Mouse (Mus musculus) heart, postnatal 36 days (tissue): ENCODE results near the gene Cacng2. TPM values are rescaled to one million over a fixed set of nuclear protein-coding genes. Genes with fewer than 3 reads are reported as not detected.

Source experiments
- DNase-seq, 2 experiments: peaks; one replicate each; pipeline ENCODE4 v3.0.0; 2021 to 2022
- intact Hi-C: fragments of 180-260 bp; cut with DNase I; formaldehyde crosslinking; loops from one replicate; pipeline ENCODE4 v1.15.1; 2025
- total RNA-seq, 2 experiments: library from RNA; stranded (reverse); gene quantifications; 2 replicates each; pipeline ENCODE4 v1.2.3; 2021

The Cacng2 gene
- total RNA-seq, 2 experiments from 2014 or later, result not detected

- DNase-seq, result no peak
- intact Hi-C loops, result no loop called here
These were observed 36.8 kb downstream of the Cacng2 start for GRCm38 (mm10) chr15:78082841-78083572.

GRCm38 (mm10) chr15:78082149-78082548, 37.7 kb downstream of the Cacng2 start:
- intact Hi-C loops, result no loop called here
- DNase-seq, result no peak

GRCm38 (mm10) chr15:78081384-78081783, 38.4 kb downstream of the Cacng2 start:
- no peak for DNase-seq
- intact Hi-C loops, result no loop called here

- intact Hi-C loops, result no loop called here
- no peak for DNase-seq
These were observed 39.5 kb downstream of the Cacng2 start for GRCm38 (mm10) chr15:78080326-78080725.

GRCm38 (mm10) chr15:78078776-78079628, 40.8 kb downstream of the Cacng2 start:
- no peak for DNase-seq
- intact Hi-C loops, result no loop called here

GRCm38 (mm10) chr15:78078206-78078605, 41.6 kb downstream of the Cacng2 start:
- intact Hi-C loops, result no loop called here
- no peak for DNase-seq

- intact Hi-C loops, result no loop called here
- DNase-seq, result no peak
These were observed 43.9 kb downstream of the Cacng2 start for GRCm38 (mm10) chr15:78075921-78076320.

- intact Hi-C loops, result no loop called here
- no peak for DNase-seq
These were observed 46.7 kb downstream of the Cacng2 start for GRCm38 (mm10) chr15:78073109-78073508.

- peak; percentile 45 to 69 for DNase-seq
- intact Hi-C loops, result no loop called here
These were observed 53.4 kb downstream of the Cacng2 start for GRCm38 (mm10) chr15:78066475-78066874.

- no peak for DNase-seq
- intact Hi-C loops, result no loop called here
These were observed 54.3 kb downstream of the Cacng2 start for GRCm38 (mm10) chr15:78065541-78065940.

- DNase-seq, result no peak
- intact Hi-C loops, result no loop called here
These were observed 55.5 kb downstream of the Cacng2 start for GRCm38 (mm10) chr15:78064340-78064739.

GRCm38 (mm10) chr15:78062467-78062866, 57.4 kb downstream of the Cacng2 start:
- no peak for DNase-seq
- intact Hi-C loops, result no loop called here

GRCm38 (mm10) chr15:78056930-78057329, 62.9 kb downstream of the Cacng2 start:
- intact Hi-C loops, result no loop called here

GRCm38 (mm10) chr15:78050682-78051081, 69.1 kb downstream of the Cacng2 start:
- intact Hi-C loops, result no loop called here

More at GRCm38 (mm10) chr15:78056930-78057329, 62.9 kb downstream of the Cacng2 start:
- no peak for DNase-seq

GRCm38 (mm10) chr15:78049933-78050332, 69.9 kb downstream of the Cacng2 start:
- no peak for DNase-seq
- intact Hi-C loops, result no loop called here

More at GRCm38 (mm10) chr15:78050682-78051081, 69.1 kb downstream of the Cacng2 start:
- no peak for DNase-seq

- no peak for DNase-seq
- intact Hi-C loops, result no loop called here
These were observed 74.0 kb downstream of the Cacng2 start for GRCm38 (mm10) chr15:78045842-78046241.

GRCm38 (mm10) chr15:78045314-78045713, 74.5 kb downstream of the Cacng2 start:
- DNase-seq, result no peak
- intact Hi-C loops, result no loop called here

- intact Hi-C loops, result no loop called here
- no peak for DNase-seq
These were observed 75.0 kb downstream of the Cacng2 start for GRCm38 (mm10) chr15:78044826-78045225.

- no peak for DNase-seq
- intact Hi-C loops, result no loop called here
These were observed 77.1 kb downstream of the Cacng2 start for GRCm38 (mm10) chr15:78042706-78043105.

- intact Hi-C loops, result no loop called here
- DNase-seq, result no peak
These were observed 82.2 kb downstream of the Cacng2 start for GRCm38 (mm10) chr15:78037626-78038025.

GRCm38 (mm10) chr15:78036586-78036985, 83.2 kb downstream of the Cacng2 start:
- DNase-seq, result no peak
- intact Hi-C loops, result no loop called here

- no peak for DNase-seq
- intact Hi-C loops, result no loop called here
These were observed 89.9 kb downstream of the Cacng2 start for GRCm38 (mm10) chr15:78029938-78030337.
